Mouse (Mus musculus) spleen, adult 18-20 months (tissue): ENCODE data around the gene Bdh1.
"Not testable (repeated sequence)": the region's sequence is repeated elsewhere in the genome, so short reads cannot be mapped to it uniquely, and the experiment has no call there.

Experiments used
- DNase-seq, 2 experiments: peaks; one replicate each; pipeline ENCODE4 v3.0.0; 2022; ENCODE audit warnings: mixed read lengths in 2 of 2

The Bdh1 gene

DNA sequence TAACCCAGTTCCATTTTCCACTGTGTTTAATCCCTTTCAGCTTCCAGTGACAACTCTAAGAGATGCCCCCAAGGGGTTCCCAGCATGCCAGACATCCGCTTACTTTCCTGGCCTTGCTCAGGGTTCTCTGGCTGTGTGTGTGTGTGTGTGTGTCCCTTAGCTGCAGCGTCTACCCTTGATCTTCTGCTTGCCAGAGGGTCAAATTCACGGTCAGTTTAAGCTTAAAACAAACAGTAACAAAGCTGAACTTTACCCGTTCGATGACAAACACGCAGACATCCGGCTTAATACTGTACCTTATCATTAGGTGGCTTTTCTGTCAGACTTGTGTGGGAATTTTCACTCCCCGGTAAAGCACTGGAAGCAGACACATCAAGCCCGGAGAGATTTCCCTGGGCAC is at the start of gene Bdh1:
Bdh1 (plus strand) TSS at position 281 of the 400 bp plus-strand sequence.
- no peak for DNase-seq

- not testable (repeated sequence) for DNase-seq
Measured at GRCm38 (mm10) chr16:31372316-31372715, 49.8 kb upstream of the Bdh1 start.

- not testable (repeated sequence) for DNase-seq
Measured at GRCm38 (mm10) chr16:31375877-31376582, 46.0 kb upstream of the Bdh1 start.

GRCm38 (mm10) chr16:31388269-31388668 is 33.8 kb upstream of the Bdh1 start:
- not testable (repeated sequence) for DNase-seq

DNA sequence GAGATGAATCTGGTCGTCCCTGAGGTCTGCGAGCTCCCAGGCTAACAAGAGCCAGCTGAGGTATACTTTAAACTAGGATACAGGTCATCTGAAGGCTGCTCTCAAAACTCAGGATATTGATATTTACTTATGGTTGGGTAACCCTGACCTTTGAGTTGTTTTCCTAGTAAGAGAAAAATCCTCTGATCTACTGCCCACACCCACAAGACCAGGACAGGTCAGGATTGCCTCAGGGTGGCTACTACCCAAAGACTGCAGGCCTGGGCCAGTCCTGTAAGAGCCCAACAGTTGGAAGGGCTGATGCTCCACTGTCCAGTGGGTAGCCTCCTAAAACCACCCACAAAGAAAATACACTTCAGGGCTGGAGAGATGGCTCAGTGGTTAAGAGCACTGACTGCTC is 22.8 kb upstream of the Bdh1 start:
- no peak for DNase-seq

GRCm38 (mm10) chr16:31400908-31401692 is 21.0 kb upstream of the Bdh1 start:
- no peak for DNase-seq

GRCm38 (mm10) chr16:31402096-31402495 is 20.0 kb upstream of the Bdh1 start:
- DNase-seq = no peak

DNA sequence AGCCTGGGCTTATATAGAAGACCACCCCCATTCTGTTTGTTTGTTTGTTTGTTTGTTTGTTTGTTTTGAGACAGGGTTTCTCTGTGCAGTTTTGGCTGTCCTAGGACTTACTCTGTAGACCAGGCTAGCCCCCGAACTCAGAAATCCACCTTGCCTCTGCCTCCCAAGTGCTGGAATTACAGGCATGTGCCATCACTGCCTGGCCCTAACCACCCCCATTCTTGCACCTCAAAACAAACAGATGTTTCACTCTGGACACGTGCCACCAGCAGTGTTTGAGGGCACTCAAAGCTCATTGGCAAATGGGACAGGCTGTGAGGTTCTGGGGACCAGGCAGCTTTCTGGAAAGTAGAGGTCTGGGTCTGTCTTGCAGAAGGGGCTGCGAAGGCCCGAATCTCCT is 18.1 kb upstream of the Bdh1 start:
- no peak for DNase-seq

DNA sequence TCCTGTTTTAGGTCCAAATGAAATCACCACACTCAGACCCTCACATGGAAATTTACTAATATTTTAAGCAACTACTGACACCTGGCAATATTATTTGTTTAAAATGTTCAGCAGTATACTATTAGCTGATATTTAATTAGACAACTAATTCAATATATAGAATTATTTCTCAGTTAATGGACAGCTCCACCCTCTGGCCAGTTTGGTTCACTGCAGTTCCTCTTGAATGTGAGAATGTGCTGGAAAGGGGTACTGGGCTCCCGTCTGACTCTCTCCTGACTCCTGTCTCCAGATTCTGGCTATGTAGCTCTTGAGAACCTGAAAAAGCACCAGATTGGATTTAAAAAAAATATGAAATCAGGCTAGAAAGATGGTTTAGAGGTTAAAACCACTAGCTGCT is 17.0 kb upstream of the Bdh1 start:
- DNase-seq = no peak

- DNase-seq = no peak
Measured at GRCm38 (mm10) chr16:31407872-31408271, 14.2 kb upstream of the Bdh1 start.

DNA sequence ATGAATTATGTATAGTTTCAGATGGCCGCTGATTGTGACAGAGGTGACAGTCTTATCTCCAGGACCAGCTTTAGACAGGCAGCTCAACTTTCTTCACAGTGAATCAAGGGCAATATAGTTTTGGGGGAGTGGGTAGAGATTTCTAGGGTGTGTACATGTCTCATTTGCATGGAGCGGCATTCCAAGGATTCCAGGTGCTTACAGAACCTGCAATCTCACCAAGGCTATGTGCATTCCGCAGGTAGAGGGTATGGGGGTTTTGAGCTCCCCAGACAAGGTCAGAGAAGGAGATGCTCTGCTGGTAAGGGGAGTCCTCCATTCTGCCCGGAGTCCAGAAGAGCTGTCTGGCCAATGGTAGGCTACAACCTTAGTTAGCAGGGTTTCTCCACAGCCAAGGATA is 11.1 kb upstream of the Bdh1 start:
- no peak for DNase-seq

GRCm38 (mm10) chr16:31412321-31412720 is 9.8 kb upstream of the Bdh1 start:
- no peak for DNase-seq

- no peak for DNase-seq
Measured at GRCm38 (mm10) chr16:31413777-31414176, 8.3 kb upstream of the Bdh1 start.

- DNase-seq = no peak
Measured at GRCm38 (mm10) chr16:31415885-31416450, 6.1 kb upstream of the Bdh1 start.

DNA sequence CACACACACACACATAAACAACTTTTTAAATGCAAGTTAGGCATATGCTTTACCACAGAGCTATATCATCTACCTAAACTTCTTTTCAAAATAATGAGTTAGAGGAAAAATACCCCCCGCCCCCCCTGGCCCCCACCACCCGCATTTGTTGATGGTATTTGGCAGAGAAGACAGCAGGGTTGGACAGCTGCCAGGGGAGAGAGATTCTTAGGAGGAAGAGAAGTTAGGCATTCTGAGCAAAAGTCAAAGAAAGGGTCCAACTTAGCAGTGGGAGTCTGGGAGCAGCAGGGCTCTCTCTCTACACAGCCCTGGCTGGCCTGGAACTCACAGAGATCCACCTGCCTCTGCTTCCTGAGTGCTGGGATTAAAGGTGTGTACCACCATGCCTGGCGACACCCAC is 3.4 kb upstream of the Bdh1 start:
- no peak for DNase-seq

DNA sequence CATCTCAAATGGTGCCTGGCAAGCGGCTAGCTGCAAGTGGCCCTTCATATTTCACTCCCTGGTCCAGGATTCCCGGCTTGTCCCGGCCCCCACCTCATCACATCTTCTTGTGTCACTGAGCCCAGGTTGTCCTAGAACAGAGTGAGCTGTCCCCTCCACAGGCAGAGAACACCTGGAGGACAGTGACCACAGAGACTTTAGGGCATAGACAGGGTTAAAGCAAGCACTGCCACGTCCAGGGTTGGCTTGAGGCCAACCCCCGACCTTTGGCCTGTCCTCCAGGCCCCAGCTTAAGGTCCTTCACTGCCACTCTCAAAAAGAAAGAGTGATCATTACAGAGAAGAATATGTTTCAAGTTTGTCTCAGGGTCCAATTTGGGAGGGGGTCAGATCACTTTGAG is 2.6 kb upstream of the Bdh1 start:
- DNase-seq = no peak

DNA sequence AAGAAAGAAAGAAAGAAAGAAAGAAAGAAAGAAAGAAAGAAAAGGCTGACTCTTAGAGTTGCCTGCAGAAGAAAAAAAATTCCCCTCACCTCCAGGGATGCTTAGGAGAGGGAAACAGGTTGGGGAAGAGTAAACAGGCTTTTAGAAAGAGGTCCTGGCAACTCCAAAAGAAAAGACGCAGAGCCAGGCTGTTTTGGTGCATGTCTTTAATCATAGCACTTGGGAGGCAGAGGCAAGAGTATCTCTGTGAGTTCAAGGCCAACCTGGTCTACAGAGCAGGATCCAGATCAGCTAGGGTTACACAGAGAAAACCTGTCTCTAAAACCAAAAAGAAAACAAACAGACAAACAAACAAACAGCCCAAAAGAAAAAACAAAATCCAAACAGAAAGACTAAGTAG is 642 bp downstream of the Bdh1 start:
- no peak for DNase-seq

- DNase-seq = no peak
Measured at GRCm38 (mm10) chr16:31423368-31423767, 1.3 kb downstream of the Bdh1 start.

DNA sequence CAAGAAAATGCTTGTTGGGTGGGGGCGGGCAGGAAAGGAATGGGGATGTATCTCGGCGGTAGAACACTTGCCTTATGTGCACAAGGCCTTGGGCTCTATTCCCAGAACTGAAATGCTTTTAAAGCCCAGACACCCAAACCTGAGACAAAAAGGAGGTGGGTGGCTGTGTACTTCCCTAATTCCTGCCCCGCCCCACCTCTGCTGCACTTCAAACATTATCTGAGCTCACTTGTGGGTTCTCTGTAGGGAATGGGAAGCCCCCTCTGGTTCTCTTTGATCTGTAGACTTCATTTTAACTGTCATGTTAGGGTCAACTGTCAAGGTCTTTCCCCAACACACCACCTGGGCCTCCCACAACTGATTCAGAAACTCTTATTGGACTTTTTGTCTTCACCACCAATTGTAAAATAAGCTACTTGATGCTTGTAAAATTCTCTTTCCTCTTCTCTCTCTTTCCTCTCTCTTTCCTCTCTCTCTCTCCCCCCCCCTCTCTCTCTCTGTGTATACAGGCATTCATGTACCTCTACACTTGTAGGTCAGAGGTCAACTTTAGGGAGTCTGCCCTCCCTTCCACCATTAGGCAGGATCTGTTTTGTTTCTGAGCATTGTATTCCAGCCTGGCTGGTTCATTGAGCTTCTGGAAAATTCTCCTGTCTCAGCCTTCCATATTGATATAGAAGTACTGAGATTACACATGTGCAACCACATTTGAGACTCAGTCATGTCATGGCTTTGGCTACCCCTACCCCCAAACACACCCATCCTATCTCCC is 2.5 kb downstream of the Bdh1 start:
- no peak for DNase-seq

DNA sequence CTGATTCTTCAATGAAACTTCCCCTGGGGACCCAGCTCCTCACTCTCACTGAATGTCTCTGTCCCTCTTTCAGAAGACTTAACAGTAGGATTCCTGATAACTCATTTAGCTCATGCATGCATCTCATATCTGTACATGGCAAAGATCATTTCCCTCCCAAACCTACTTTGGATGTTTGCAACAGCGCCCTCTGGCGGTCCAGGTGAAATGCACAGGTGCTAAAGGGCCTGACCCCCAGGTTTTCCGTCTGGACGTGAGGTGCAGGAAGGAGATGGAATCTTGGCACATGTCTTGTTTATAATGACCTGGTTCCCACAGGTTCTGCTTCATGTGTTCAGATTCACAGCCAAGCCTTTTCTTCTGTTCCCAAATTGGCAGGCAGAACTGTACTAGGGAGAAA is 3.4 kb downstream of the Bdh1 start:
- peak; percentile 45 to 80 for DNase-seq

DNA sequence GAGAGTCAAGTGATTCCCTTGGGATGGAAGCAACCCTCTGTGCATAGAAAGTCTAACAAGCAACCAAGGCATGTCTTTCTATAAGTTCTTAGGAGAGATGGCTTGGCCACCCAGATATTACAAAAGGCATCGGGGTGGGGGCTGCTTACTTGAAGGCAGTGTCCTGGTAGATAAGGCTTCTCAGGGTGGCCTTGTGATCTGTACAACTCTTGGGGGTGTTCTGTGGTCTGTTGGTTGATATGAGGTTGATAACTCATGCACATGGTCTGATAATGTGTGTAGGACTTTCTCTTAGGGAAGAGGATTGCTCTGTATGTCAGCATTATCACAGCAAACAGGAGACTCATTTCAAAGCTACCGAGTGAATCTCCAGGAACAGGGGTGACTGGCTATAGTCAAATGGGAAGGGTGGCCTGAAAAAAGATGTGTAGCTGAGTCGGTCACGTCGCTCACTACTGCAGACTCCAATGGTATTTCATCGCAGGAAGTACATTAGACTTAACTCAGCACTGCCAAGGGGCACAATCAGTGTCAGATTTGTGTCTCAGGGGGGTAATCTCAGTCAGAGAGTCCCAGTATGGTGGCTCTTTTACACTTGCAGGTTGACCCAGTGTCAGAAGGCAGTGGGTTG is 4.5 kb downstream of the Bdh1 start:
- DNase-seq = no peak

- no peak for DNase-seq
Measured at GRCm38 (mm10) chr16:31428335-31428674, 6.2 kb downstream of the Bdh1 start.
